Comparison of ENCODE assay signal across 7 mouse cellular contexts in the genomic region with DNA sequence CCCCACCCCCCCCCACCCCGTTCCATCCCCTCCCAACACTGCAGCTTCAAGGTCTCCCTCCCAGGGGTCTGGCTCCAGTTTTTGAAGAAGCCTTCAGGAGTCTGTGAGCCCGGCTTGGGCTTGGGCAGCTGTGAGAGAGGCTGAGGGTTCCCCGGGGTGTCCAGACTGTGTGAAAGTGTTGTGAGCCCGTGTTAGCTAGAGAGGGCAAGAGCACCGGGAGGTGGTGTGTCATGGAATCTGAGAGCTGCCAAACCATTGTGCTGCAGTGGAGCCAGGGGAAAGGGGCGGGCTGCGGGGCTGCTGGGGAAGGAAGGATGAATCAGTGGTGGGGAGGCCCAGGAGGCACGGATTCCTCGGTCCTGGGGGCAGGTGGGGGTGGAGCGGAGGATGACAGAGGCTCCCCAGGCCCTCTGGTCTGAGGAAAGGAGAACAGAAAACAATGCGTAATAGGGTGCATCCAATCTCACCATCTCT. TPM values are rescaled to one million over a fixed set of nuclear protein-coding genes. Genes with fewer than 3 reads are reported as not detected.
DNase-seq lines count a peak whose midpoint lies in the region; ATAC-seq and TF ChIP-seq lines count a peak whose summit lies in the region.

No protein-coding gene starts in this region.

- TF ChIP-seq CTCF in CH12.LX (conservative IDR thresholded peaks at IDR 0.05 in 1 of 2, IDR thresholded peaks at IDR 0.05 in 1 of 2; ENCODE audit: low read depth in 2 of 2, low read length in 2 of 2) = no peak
- no peak for TF ChIP-seq CTCF in forebrain, postnatal 0 days (IDR thresholded peaks at IDR 0.05; ENCODE audit: low read depth)

- H3K27ac ChIP-seq in CH12.LX (ENCODE audit: insufficient read depth, low read depth) = no peak overlapping the region
- H3K27ac ChIP-seq in forebrain, postnatal 0 days (ENCODE audit: low read depth, low read length) = no peak overlapping the region
- H3K27ac ChIP-seq in hindbrain, embryonic 10.5 days = peak overlapping the region; percentile 86

- H3K9me3 ChIP-seq in CH12.LX (replicated peaks; ENCODE audit: low read length) = peaks cover 3% of the 10 kb centered on the region
- no peaks in the 10 kb centered on the region for H3K9me3 ChIP-seq in forebrain, postnatal 0 days (ENCODE audit: low read length)
- no peaks in the 10 kb centered on the region for H3K9me3 ChIP-seq in hindbrain, embryonic 10.5 days

- no peak for TF ChIP-seq EP300 in CH12.LX (IDR thresholded peaks at IDR 0.05; ENCODE audit: low read length)

- TF ChIP-seq RAD21 in CH12.LX (IDR thresholded peaks at IDR 0.05; ENCODE audit: low read depth, low read length) = no peak

- peaks cover 10% of the 10 kb centered on the region for H3K27me3 ChIP-seq in CH12.LX (replicated peaks)
- H3K27me3 ChIP-seq in forebrain, postnatal 0 days (ENCODE audit: insufficient read depth, low read length) = peaks cover 29% of the 10 kb centered on the region
- peaks cover 54% of the 10 kb centered on the region for H3K27me3 ChIP-seq in hindbrain, embryonic 10.5 days (ENCODE audit: insufficient read depth, poor library complexity, severe bottlenecking)

- no peak for TF ChIP-seq POLR2A in CH12.LX (IDR thresholded peaks at IDR 0.05; ENCODE audit: low read depth, low read length)

- in situ Hi-C loops in CH12.LX (cut with MboI; ENCODE audit: low pct_ligation_motif_present, low pct_unique_long_range_greater_than_20kb, low sequenced_read_pairs) = no loop called here

- no peaks in the 10 kb centered on the region for H3K79me2 ChIP-seq in CH12.LX (replicated peaks; ENCODE audit: control insufficient read depth, extremely low read depth, insufficient read depth, poor library complexity, severe bottlenecking)

- no peaks in the 10 kb centered on the region for H3K36me3 ChIP-seq in CH12.LX (replicated peaks in 1 of 2; ENCODE audit: control insufficient read depth in 1 of 2, insufficient read depth in 1 of 2, low read length in 1 of 2)
- H3K36me3 ChIP-seq in forebrain, postnatal 0 days (ENCODE audit: insufficient read depth) = no peaks in the 10 kb centered on the region
- H3K36me3 ChIP-seq in hindbrain, embryonic 10.5 days = no peaks in the 10 kb centered on the region

- peak overlapping the region; percentile 33; the same call in 1 of the 2 replicates for H3K4me2 ChIP-seq in CH12.LX (ENCODE audit: insufficient read depth, low read depth, poor library complexity, severe bottlenecking)
- H3K4me2 ChIP-seq in forebrain, postnatal 0 days (ENCODE audit: low read depth) = 0 out of 2 replicates have a peak overlapping the region, but pooled peaks have one; percentile 23

- DNase-seq in CH12.LX (ENCODE audit: extremely low read depth) = peak; percentile 73
- DNase-seq in NIH3T3 (ENCODE audit: low read depth) = peak; percentile 96
- DNase-seq in forebrain, postnatal 0 days = no peak
- DNase-seq in hindbrain, embryonic 10.5 days (ENCODE audit: low spot score) = peak; percentile 43
- peak; percentile 40 for DNase-seq in lung, postnatal 36 days
- DNase-seq in right cerebral cortex, adult 2 months (ENCODE audit: low spot score in 2 of 2) = no peak

- dilution Hi-C loops in CH12.LX (cut with MboI; ENCODE audit: extremely low pct_ligation_motif_present, extremely low pct_unique_long_range_greater_than_20kb, low sequenced_read_pairs) = no loop called here

- peak; percentile 56 for ATAC-seq in forebrain, postnatal 0 days
- no peak for ATAC-seq in monocyte, adult 5-6 weeks (replicated peaks; ENCODE audit: insufficient number of reproducible peaks, low FRiP score, low TSS enrichment, poor library complexity, severe bottlenecking)

- no peak overlapping the region for H3K4me3 ChIP-seq in CH12.LX (replicated peaks in 1 of 3; ENCODE audit: low read depth in 2 of 3, low read length in 2 of 3, poor library complexity in 1 of 3)
- H3K4me3 ChIP-seq in forebrain, postnatal 0 days (ENCODE audit: low read depth, low read length) = no peak overlapping the region
- H3K4me3 ChIP-seq in hindbrain, embryonic 10.5 days = peak overlapping the region; percentile 59

- 6% methylated on average over 11 of the region's 11 CpGs for WGBS in forebrain, postnatal 0 days
- WGBS in hindbrain, embryonic 10.5 days = 3% methylated on average over 11 of the region's 11 CpGs

- peaks cover 11 to 42% of the 10 kb centered on the region in 2 experiments for H3K4me1 ChIP-seq in CH12.LX (ENCODE audit: control insufficient read depth in 1 of 2, insufficient read depth in 2 of 2)
- 0 out of 2 replicates have a peak, but pooled peaks cover 8% of the 10 kb centered on the region for H3K4me1 ChIP-seq in forebrain, postnatal 0 days (ENCODE audit: insufficient read depth)
- peaks cover 61% of the 10 kb centered on the region for H3K4me1 ChIP-seq in hindbrain, embryonic 10.5 days (replicated peaks)

- H3K9ac ChIP-seq in CH12.LX (ENCODE audit: insufficient read depth, low read depth) = no peak overlapping the region
- H3K9ac ChIP-seq in forebrain, postnatal 0 days = no peak overlapping the region

TF ChIP-seq in CH12.LX, 34 proteins besides CTCF, POLR2A, EP300 and RAD21:
- peak; percentile 15; the same call in 1 of the 2 replicates for TF ChIP-seq ETS1 (conservative IDR thresholded peaks at IDR 0.05; ENCODE audit: low read depth, low read length)
- TF ChIP-seq JUN (IDR thresholded peaks at IDR 0.05; ENCODE audit: insufficient read depth, low read depth, low read length) = no peak
- TF ChIP-seq MXI1 (IDR thresholded peaks at IDR 0.05; ENCODE audit: low read depth, low read length) = no peak
- TF ChIP-seq IRF4 (IDR thresholded peaks at IDR 0.05; ENCODE audit: low read depth, low read length) = peak; percentile 71; the same call in 1 of the 2 replicates

RNA-seq across cellular contexts. Expression of a gene that starts 3.4 kb away (rescaled TPM):
- total RNA-seq in CH12.LX (2012; rRNA removed) = 0.71 and 0.76 TPM in 2 replicates
- total RNA-seq in CH12.LX (2014; rRNA removed) = 0.22 and 0.24 TPM in 2 replicates
- 0.56 and 0.60 TPM in 2 replicates for polyA plus RNA-seq in CH12.LX (2012; ENCODE audit: insufficient read length, low read depth)
- 4.3 and 7.9 TPM in 2 replicates for total RNA-seq in forebrain, postnatal 0 days (2014; rRNA removed)
- 0.70 and 0.90 TPM in 2 replicates for polyA plus RNA-seq in forebrain, postnatal 0 days (2015; fragmentation: Nextera tagmentation; extraction: Ambion mirVana)
- polyA plus RNA-seq in hindbrain, embryonic 10.5 days (2016; fragmentation: Nextera tagmentation; extraction: Ambion mirVana) = 3.6 and 4.1 TPM in 2 replicates
- total RNA-seq in monocyte, adult 5-6 weeks (2017) = not detected in 3 replicates

RNA-seq across cellular contexts. Expression of a gene that starts 31.0 kb away (rescaled TPM):
- total RNA-seq in CH12.LX (2012; rRNA removed) (308 and 328 TPM in 2 replicates), CH12.LX (2014; rRNA removed) (367 and 373 TPM in 2 replicates)
- polyA plus RNA-seq in CH12.LX (2012; ENCODE audit: insufficient read length, low read depth) = 230 and 251 TPM in 2 replicates
- total RNA-seq in forebrain, postnatal 0 days (2014; rRNA removed) = 279 and 344 TPM in 2 replicates
- polyA plus RNA-seq in forebrain, postnatal 0 days (2015; fragmentation: Nextera tagmentation; extraction: Ambion mirVana) = 362 and 434 TPM in 2 replicates
- polyA plus RNA-seq in hindbrain, embryonic 10.5 days (2016; fragmentation: Nextera tagmentation; extraction: Ambion mirVana) = 226 and 252 TPM in 2 replicates
- total RNA-seq in monocyte, adult 5-6 weeks (2017) = 216 to 361 TPM (median 337 TPM) in 3 replicates

RNA-seq across cellular contexts. Expression of a gene that starts 34.7 kb away (rescaled TPM):
- total RNA-seq in CH12.LX (2012; rRNA removed) = 0.21 TPM in 1 of 2 replicates, not detected in the other
- not detected in 2 replicates for total RNA-seq in CH12.LX (2014; rRNA removed)
- polyA plus RNA-seq in CH12.LX (2012; ENCODE audit: insufficient read length, low read depth) = not detected in 2 replicates
- 0.31 and 1.7 TPM in 2 replicates for total RNA-seq in forebrain, postnatal 0 days (2014; rRNA removed)
- 0.42 TPM in 1 of 2 replicates, not detected in the other for polyA plus RNA-seq in forebrain, postnatal 0 days (2015; fragmentation: Nextera tagmentation; extraction: Ambion mirVana)
- not detected in 2 replicates for polyA plus RNA-seq in hindbrain, embryonic 10.5 days (2016; fragmentation: Nextera tagmentation; extraction: Ambion mirVana)
- total RNA-seq in monocyte, adult 5-6 weeks (2017) = 0.78 TPM in 1 of 3 replicates, not detected in the others

RNA-seq across cellular contexts. Expression of a gene that starts 40.4 kb away (rescaled TPM):
- total RNA-seq in CH12.LX (2012; rRNA removed) (1.2 and 4.3 TPM in 2 replicates), CH12.LX (2014; rRNA removed) (0.28 and 0.64 TPM in 2 replicates)
- polyA plus RNA-seq in CH12.LX (2012; ENCODE audit: insufficient read length, low read depth) = 2.4 and 2.9 TPM in 2 replicates
- 46.6 and 56.9 TPM in 2 replicates for total RNA-seq in forebrain, postnatal 0 days (2014; rRNA removed)
- 34.4 and 43.0 TPM in 2 replicates for polyA plus RNA-seq in forebrain, postnatal 0 days (2015; fragmentation: Nextera tagmentation; extraction: Ambion mirVana)
- 21.5 and 22.4 TPM in 2 replicates for polyA plus RNA-seq in hindbrain, embryonic 10.5 days (2016; fragmentation: Nextera tagmentation; extraction: Ambion mirVana)
- total RNA-seq in monocyte, adult 5-6 weeks (2017) = 0.49 to 0.96 TPM (median 0.67 TPM) in 3 replicates

RNA-seq across cellular contexts. Expression of a gene that starts 48.2 kb away (rescaled TPM):
- total RNA-seq in CH12.LX (2012; rRNA removed) = 0.13 TPM in 1 of 2 replicates, not detected in the other
- not detected in 2 replicates for total RNA-seq in CH12.LX (2014; rRNA removed)
- not detected in 2 replicates for polyA plus RNA-seq in CH12.LX (2012; ENCODE audit: insufficient read length, low read depth)
- total RNA-seq in forebrain, postnatal 0 days (2014; rRNA removed) = 7.0 TPM in 1 of 2 replicates, not detected in the other
- polyA plus RNA-seq in forebrain, postnatal 0 days (2015; fragmentation: Nextera tagmentation; extraction: Ambion mirVana) = 0.45 and 0.74 TPM in 2 replicates
- 0.17 and 0.21 TPM in 2 replicates for polyA plus RNA-seq in hindbrain, embryonic 10.5 days (2016; fragmentation: Nextera tagmentation; extraction: Ambion mirVana)
- not detected in 3 replicates for total RNA-seq in monocyte, adult 5-6 weeks (2017)

Comparison
In these comparisons a context has a peak if more than half of its experiments do, and no peak if none do; other contexts are left out.
1. DNase-seq: peak in CH12.LX (single experiment), NIH3T3 (single experiment), hindbrain, embryonic 10.5 days (single experiment) and lung, postnatal 36 days (single experiment); none in forebrain, postnatal 0 days (single experiment) and right cerebral cortex, adult 2 months (0 of 2).